Mouse (Mus musculus) CD4-positive naive resting alpha-beta T cell, adult 57 days (primary cell): ENCODE results near the gene Blnk. TPM values are rescaled to one million over a fixed set of nuclear protein-coding genes. Genes with fewer than 3 reads are reported as not detected.

Source experiments
- total RNA-seq: library from RNA; stranded (reverse); gene quantifications from one replicate; pipeline ENCODE4 v1.2.4, GENCODE M21; 2023

Gene Blnk
- 14.7 TPM for total RNA-seq

DNA sequence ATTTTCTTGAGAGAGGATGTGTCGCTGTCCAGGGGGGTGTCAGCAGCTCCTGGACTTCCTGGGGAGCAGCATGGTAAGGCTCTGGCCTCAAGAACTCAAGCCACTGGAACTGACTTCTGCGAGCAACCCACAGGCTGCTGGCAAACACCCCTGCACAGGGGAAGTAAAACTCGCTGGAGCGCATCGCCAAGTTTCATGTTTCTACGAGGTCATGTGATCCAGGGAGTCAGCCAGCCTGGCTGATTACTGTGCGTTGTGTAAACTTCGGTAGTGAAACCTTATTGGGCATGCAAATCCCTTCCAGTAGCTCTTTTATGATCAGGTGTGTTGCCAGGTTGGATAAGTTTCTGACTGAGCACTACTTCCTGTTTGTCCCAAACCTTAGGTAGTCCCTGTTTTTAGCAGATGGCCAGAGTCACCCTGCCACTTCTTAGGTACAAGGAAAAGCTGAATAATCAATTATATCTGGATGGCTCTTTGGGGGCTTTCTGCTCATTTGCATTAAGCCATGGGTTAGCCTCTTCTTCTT is at the start of gene Blnk:
Blnk (minus strand) TSS at position 479 of the 529 bp plus-strand sequence.

DNA sequence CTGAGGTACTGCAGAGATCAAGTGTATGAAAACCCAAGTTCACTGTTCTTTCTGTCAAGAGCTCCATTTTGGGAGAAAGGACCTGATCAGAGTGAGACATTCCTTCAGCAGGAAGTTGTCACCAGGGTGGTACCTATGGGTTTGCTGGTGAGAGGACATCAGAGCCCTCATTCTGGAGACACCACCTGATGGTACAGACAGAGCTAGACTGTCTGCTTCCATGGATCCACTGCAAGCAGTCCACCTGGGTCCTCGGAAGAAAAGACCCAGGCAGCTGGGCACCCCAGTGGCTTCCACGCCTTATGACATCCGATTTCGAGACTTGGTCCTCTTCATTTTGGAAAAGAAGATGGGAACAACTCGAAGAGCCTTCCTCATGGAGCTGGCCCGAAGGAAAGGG is 34.9 kb upstream of the Blnk start, which contains the start of gene Dntt:
Dntt (plus strand) TSS at position 57 of the 400 bp plus-strand sequence.

DNA sequence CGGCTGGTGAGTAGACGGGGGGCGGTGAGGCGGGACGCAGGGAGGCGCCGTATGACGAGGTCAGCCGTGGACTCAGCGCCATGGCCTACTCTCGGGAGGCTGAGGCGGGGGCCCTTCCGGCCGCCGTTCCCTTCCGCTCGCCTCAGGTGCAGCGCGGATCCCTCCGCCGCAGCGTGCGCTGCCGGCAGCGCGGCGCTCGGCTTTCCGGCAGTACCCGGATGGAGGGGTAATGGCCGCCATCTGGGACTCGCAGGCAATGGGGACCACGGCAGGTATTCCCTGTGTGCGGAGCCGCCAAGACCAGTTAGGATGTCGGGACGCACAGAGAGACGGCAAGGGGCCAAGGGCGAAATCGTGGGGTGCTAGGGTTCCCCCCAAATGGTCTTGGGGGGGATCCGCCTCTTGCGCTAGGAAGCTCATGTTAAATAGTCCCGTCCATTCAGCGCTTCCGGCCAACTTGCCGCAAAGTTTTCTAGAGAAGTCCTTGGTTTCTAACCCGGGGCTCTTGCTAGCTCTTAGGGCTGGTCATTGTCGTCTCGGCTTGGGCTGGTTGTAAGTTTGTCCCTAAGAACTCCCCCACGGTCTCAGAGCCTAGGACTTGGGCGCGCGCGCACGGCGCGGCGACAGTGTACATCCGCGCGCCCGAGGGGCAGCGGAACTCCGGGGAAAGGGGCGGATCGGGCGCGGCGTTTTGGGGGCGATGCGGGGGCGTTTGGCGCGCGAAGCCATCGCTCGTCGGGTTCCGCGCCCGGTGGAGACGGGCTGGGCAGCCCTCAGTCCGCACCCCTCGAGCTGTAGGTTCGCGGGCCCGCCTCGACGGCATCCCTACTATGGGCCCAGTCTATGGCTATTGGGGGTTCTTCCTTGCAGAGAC is 99.6 kb downstream of the Blnk start, which contains the start of gene Zfp518a:
Zfp518a (plus strand) TSS at position 187 of the 874 bp plus-strand sequence.

Other genes starting within 250 kb of the Blnk start
- gene Cc2d2b, start 245.8 kb downstream of the Blnk start, total RNA-seq: 0.47 TPM
- 6.8 TPM for gene Ccnj, start 163.3 kb downstream of the Blnk start, total RNA-seq
- gene Zfp518a, start 99.8 kb downstream of the Blnk start, total RNA-seq: 16.0 TPM
- gene Dntt, start 34.7 kb upstream of the Blnk start, total RNA-seq: 2.0 TPM
- not detected for gene Opalin, start 82.6 kb upstream of the Blnk start, total RNA-seq
- gene Tll2, start 212.3 kb upstream of the Blnk start, total RNA-seq: not detected